Mouse (Mus musculus) spleen, postnatal 10 days (tissue): ENCODE data around the gene Tnnt3.

ENCODE experiments used
- DNase-seq, 2 experiments: peaks; one replicate each; pipeline ENCODE4 v3.0.0; 2021 to 2022; ENCODE audit warnings: low spot score in 2 of 2

Gene Tnnt3

DNA sequence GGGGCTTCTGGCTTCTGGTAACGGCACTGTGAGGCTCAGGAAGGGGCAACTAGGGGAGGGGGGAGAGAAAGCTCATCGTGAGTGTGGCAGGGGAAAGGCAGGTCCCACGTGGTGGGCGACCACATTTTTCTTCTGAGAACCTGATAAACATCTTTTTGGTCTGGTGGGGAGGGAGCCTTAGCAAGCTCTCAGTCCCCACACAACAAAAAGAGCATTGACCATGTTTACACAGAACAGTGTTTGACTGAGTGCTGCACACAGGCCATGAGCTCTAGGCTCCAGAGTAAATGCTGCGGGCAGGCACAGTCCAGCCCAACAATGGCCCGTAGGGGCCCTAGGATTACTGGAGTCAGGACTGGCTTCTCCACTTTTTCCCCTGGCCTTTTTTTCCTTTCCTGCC is 40.1 kb downstream of the Tnnt3 start:
- no peak for DNase-seq

DNA sequence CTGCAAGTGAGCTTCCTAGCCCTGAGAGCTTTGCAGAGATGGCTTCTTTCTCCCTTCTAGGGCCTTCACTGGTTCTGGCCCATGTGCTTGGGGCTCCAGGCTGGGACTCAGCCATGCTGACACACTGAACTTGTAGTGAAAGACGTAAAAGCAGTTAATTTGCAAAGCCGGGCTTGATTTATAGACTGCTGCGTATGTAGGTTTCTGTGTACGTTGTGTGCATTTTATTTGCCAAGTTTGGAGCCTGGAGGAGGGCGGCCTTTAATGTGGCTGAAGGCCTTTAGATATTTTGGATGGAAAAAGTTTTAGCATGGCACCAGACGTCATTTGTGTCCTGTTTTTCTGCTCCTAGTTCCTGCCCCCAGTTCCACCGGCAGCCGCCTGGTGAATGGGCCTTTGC is 41.2 kb downstream of the Tnnt3 start:
- DNase-seq, result no peak

DNA sequence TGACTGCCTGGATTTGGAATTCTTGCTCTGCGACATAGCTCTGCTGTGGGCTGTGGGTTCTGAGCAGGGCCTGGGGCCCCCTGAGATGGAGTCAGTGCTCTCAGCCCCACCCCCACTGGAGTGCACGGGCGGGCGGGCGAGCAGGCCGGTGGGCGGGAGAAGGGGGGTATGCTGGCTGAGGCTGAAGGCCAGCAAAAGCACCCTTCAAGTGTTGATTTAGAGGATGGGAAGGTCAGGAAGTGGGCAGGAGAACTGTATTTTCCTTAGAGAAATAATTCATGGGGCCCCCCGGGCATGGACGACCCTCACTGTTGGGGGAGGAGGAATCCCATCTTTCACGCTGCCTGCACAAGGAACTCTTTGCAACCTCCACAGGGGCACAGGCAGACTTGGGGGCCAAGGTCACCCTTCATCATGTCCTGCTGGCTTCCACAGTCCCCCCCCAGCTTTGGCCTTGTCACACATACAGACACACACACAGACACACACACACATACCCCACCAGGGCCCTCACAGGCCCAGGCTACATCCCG is 44.2 kb downstream of the Tnnt3 start:
- no peak for DNase-seq

DNA sequence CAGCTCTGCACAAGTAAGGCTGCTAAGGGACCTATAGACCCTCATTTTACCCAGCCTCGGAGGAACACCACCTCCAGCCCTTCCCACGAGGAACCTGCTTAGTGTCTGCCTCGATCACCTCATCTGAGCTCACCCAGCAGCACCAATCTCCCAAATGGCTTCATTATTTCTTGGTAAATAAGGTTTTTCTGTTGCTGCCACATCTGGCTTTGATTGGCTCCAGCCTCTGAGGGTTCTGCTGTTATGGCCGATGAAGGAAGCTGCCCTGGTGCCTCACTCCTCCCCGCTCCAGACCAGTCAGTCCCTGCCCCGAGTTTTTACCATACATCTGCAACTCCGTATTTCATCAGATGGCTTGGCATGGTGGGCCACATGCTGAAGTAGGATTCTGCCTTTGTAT is 47.3 kb downstream of the Tnnt3 start:
- no peak for DNase-seq

DNA sequence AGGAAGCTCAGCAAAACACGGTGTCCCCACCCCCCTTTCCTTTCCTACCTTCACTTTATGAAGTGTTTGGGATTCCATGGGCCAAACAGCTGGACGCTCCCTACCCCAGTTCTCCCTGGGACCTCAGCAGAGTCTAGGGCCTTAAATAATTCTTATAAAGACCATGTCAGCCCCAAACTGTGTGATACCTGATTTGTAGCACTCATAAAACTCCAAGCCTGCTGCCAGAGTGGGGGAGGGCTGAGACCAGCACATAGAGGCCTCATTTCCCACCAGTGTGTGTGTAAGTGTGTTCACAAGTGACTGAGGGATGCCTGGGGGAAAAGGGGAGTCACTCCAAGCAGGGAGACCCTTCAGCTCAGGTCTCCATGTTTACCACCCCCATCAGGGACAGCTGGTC is 49.2 kb downstream of the Tnnt3 start:
- DNase-seq, result no peak

DNA sequence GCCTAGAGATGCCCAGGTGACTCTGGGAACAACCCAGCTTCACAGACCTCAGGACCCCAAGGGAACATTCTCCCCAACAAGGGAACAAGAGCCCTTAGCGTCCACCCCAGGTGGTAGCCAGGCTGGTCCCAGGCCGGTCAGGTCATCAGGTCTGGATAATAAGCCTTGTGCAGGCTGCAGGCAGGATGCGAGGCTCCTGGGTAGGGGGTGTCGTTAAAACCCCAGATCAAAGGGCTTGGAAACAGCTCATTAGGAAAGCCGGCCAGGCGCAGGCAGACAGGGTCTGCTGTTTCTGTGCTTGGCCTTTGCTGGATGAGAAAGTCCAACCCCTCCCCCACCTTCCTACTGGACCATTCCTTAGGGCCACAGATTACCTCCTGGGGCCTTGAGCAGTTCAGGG is 50.1 kb downstream of the Tnnt3 start:
- DNase-seq, result no peak

DNA sequence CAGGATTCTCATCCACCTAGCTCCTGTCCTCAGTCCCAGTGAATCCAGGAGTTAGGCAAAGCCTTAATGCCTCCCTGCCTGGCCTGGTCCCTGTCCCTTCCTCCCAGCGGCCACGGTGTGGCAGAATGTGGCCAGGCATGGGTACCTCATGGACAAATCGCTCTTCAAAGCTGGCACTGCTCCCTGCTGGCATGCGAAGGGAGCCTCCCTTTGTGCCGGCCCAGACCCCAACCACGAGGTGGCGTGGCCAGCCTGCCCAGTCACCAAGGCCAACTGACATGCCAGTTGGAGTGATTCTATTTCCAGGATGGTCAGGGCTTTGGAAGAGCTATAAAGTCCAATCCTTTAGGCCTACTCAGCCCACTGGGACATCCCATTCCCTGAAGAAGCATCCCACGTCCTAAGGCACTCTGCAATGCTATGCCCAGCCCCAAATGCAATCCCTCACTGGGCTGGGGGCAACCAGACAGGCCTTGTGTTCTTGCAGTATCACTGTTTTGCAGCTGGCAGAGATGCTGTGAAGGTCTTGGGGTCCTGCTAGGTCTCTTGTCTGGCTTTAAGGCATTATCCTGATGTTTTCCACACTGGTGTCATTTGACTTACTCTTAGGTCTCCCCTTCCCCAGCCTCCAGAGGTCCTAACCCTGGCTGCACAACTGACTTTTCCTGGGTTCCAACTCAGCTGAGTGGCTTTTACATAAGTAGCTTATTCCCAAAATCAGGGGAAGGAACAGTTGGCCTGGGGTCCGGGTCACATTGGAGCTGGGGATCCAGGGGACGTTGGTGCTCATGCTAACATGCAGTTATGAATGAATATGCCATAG is 51.5 kb downstream of the Tnnt3 start:
- no peak for DNase-seq

DNA sequence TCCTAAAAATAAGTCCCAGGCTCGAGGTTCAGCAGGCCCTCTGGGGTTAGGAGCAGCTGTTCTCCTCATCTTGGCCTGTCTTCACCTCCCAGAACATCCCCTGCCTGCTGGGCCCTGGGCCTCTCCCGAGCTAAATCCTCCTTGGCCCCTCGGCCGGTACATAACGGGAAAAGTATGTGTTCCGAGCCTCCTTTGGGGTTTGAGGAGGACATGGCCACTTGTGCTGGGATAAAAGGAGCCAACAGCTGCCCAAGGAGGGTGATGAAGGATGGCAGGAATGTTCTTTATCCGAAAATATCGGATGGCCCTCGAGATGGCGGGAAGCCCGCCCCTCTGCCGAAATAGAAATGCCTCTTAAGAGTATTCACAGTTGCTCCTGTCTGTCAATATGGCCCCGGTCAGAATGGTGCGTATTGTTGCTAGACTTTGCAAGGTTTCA is 52.3 kb downstream of the Tnnt3 start:
- no peak for DNase-seq

DNA sequence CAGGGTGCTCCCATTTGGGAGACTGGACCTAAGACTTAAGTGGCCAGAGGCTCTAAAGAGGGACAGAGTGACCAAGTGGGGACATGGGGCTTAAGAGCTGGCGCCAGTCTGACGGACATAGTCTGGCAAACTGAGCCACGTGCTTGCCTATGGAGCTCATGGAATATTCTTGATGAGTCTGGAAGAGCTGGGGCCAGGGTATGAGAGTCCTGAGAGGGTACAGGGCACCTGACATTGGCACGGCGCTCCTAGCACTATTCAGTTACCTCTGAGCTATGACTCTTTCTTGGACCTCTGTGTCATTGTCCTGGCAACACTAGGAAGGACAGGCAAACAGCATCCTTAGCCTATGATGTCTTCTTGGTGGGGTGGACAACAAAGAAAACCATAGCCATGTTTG is 53.1 kb downstream of the Tnnt3 start:
- DNase-seq, result no peak

DNA sequence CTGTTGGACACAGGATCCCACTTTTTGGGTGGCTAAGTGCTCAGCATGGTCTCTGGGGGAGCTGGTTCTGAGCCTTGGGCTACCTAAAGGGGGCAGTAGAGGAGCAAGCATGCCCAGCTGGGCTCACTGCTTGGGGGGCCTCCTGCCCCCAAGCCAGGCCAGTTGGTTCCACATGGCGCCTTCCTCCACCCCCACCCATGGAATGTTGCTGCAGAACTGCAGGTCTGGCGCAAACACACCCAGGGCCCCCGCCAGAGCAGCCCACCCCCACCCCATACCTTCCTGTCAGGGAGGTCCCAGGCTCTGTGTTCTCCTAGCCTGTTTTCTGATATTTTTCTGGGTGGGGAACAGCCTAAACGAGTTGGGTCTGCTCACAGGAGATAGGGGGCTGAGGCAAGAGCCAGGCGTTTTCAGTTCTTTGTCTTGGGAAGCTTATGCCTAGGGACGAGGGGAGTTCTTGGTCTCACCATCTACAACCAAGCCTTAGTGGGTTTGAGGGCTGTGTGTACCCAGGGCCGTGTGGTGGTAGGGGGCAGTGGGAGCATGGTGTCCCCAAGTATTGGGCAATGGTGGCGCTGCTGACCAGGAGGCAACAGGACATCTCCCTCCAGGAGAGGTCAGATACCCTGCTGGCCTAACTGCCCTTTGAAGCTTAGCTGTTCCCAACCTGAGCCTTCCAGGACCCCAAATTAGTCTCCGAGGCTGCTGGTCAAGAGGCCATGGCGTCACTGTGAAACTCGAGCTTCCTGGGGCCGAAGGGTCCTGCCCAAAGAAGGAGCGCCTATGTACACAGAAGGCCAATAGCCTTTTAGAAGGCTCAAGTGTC is 54.2 kb downstream of the Tnnt3 start:
- DNase-seq, result no peak

DNA sequence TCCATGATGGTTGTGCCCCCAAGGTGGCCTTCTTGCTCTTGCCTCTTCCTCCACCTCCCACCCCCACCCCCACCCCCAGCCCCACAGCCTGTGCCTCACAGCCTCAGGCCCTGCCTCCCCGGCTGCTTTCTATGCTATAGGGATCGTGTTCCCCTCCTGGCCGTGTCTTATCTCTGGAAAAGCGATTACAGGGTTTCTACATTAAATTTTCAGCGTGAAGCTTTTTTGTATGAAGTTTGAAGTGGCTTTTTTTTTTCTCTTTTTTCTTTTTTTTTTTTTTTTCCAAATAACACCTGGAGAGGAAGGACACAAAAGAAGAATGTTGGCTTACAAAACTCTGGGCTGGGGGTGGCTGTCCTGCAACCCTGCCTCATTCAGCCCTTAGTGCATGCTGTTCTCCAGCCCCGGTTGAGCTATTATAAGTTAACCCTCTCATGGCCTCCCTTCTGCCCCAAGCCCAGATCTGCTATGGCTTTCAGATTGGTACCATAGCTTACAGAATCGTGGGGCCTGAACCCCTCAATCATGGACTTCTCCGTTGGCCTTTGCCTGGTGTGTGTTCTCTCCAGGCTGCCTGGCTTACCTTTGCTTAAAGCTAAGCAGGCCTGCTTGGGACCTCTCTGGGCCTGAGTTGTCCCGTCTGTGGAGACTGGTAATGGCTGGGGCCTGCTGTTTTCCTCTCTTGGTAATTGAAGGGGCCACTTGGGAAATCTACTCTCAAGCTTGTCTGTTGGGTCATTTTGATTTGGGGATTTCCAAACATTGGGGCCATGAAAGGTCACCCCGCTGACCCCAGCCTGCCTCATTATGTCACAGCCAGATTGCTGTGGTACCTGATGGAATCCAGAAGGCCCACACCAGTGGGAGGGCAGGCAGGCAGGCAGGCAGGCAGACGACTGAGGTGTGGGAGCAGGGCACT is 55.0 kb downstream of the Tnnt3 start:
- no peak for DNase-seq

DNA sequence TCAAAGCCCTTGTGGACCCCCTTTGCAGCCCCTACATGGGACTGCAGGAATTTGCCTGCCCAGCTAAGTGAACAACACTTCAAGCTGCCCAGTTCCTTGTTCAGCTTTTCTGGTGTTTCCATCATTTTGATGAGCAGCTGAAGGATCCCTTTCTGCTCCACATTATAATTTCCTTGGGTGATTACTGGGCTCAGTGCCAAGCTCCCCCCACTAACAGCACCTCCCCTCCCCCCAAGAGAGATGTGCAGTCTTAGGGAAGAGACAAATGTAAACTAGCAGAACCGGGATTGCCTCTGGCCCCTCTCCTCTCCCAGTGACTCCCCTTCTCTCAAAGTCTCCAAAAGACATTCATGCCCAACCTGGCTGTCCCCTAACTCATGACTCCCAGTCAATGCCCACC is 56.0 kb downstream of the Tnnt3 start:
- no peak for DNase-seq

DNA sequence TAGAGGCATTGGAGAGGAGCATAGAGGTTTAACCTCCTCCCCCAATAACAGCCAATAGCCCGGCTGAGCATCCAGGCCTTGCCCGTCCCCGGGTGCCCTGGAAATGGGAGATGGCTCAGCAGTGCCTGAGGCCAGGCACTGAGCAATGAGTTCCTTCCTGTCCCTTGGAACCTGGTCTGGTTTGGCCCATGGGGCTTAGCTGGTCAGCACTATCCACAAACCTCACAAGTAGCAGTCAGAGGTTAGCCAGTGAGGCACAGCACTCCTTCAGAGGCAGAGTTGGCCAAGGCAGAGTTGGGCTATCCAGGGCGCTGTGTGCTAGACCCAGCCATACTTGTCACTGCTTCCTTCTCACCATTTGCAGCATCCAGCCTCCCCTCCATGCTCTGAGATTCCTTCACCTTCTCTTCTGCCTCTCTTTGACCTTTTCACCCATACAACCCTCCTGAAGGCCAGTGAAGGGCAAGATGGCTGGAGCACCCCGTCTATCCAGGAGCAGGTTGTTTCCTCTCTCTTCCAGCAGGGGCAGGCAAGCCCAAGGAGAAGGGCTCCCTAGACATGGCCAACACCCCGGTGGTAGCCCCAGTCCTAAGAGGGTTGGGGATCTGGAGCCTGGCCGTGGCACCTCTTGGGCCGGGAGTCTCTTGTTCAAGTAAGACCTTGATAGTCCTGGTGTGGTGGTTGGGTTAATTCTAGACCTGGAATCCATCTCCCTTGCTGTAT is 56.9 kb downstream of the Tnnt3 start:
- no peak for DNase-seq

DNA sequence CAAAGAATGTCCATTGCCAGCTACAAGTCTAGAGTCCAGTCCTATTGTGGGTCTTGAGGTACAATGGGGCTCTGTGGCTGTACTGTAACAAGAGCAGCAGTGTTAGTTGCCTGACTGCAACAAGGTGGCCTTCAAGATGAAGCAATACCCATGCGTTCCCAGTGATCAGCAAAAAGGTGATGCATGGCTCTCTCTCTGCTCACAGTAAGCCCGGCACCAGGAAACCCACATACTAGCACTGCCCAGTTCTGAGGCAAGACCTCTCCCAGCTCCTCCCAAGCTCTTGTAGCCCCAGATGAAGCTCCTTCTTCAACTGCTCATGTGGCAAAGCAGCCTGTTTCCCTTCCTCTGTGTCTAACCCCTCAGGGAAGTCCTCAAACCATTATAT is 57.4 kb downstream of the Tnnt3 start:
- no peak for DNase-seq

DNA sequence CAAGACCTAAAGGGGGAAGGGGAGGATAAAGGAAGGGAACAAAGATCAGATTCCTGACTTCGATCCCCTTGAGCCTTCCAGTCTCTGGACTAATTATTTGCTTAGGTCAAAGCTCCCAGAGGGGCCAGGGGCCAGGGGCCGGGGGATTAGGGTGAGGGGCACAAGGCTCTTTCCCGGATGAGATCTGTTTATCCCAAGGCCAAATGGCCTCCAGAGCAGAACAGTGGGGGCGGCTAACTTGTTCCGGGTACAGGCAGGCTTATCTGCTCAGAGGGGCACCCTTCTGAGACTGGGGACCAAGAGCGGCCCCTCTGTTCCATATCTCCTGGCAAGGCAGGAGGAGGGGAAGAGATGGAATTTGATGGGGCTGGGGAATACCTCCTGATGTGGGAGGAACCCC is 59.1 kb downstream of the Tnnt3 start:
- no peak for DNase-seq

DNA sequence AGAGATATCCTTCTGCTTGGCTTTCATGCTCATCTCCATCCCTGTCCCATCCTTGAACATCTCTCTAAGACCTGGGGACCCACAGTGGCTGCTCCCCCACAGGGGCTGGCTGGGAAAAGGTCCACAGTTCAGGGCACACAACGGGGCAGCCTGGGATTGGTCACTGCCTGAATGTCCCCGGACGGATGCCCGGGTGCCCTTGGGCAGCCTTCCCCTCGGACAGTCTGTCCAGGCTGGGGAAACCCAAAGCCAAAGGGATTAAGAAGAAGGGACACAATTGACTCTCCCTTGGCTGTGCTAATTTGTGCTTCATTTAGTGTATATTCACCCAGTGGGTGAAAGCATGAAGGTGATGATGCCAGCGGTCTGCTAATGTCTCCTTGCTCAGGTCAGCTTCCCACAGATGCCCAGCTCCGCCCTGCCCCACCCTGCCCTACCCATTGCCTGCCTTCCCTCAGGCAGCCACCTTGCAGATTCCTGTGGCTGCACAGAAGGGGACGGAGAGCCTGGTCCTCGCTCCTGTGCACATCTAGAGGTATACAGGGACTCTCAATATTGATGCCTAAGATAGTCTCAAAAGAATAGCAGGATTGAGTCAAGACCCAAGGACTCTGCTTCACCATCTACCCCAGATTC is 60.0 kb downstream of the Tnnt3 start:
- DNase-seq, result no peak

DNA sequence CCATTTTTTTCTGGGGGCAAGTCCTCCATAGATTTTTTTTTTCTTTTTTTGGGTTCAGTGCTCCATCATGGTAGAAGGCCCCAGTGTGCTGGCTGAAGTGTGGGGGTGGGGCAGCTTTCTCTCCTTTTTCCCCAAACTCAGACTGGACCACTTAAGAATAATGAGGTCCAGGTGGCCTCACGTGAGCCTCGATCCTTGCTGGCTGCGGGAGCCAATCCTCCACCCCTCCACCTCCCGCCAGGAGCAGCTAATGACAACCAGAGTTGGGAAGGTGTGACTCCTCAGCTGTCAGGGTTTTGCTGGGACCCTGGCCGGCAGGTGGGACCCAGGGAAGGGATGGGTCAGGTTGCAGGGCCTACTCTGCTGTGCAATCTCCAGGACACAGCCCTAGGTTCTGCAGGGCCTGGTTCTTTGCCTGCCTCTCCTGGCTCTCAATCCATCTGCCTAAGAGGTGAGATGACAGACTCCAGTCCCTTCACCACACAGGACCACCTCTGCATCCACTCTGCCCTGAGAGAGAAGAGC is 61.1 kb downstream of the Tnnt3 start:
- DNase-seq, result no peak

DNA sequence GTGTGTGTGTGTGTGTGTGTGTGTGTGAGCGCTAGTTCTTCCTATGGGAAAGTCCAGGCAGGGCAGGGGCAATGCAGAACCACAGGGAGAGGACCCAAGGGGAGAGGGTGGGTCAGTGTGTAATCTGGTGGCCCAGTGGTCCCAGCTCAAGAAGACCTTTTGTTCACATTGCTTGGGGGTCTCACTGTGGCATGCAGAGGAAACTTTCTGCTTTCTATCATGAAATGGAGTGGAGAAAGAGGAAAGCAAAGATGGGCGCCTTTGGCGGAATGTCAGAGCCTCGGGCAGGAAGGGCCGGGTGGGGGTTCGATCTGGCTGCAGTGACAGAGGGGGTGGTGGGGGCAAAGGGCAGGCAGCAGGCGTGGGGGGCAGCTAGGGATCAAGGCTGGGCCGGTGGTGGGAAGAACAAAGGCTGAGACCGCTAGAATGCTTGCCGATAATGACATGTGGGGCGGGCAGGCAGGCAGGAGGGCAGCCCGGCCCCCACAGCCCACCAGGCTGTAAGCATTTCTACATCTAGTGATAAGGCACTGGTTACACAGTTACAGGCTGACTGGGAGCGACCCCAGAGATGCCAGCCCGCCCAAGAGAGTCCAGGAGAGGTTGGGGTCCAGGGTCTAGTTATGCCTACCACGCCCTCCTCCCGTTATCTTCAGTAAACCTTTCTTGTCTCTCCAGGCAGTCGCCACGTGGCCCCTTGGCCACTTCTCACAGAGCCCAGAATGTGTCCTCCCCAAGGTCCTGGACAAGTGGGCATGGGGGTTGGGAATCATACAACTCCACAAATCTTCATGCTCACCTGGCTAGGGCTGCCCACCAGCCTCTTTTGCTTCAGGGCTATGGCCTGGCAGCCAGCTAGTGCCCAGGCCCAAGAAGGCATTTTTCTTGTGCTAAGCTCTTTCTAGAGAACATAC is 62.6 kb downstream of the Tnnt3 start:
- no peak for DNase-seq

DNA sequence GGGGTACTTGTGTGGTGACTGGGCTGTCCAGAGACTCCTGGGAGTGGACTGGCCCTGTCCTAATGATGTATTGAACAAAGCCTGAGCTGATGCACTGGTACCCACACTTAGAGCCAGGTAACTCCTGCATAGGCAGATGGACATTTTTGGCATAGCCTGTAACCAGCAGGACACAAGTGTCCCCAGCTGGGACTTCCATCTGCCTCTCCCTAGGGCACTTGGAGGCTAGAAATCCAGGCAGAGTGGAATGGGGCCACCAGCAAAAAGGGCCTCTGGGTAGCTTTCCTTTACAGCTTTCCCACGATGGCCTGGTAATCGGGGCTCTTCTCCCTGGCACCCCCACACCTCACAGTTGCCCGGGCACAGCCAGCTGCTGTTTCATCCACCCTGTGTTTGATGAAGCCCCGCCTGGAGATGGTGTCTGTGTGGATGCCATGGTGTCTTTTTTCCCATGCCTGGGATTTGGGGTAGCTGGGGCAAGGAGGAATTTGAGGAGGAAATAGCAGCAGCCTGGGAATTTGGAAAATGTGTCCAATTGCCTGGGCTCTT is 63.3 kb downstream of the Tnnt3 start:
- DNase-seq, result no peak
